In genomic region chr19:23758554-23759321, GRCm38 (mm10) we compare ENCODE assay signal across 8 mouse cellular contexts. TPM values are rescaled to one million over a fixed set of nuclear protein-coding genes. Genes with fewer than 3 reads are reported as not detected.
DNase-seq lines count a peak whose midpoint lies in the region; ATAC-seq and TF ChIP-seq lines count a peak whose summit lies in the region.

Gene Apba1, plus strand, starts transcription at chr19:23758887.

- DNase-seq in CD4-positive, CD25-positive, alpha-beta regulatory T cell, adult 2 months (ENCODE audit: low read depth, low spot score), result peak; percentile 60
- DNase-seq in adrenal gland, postnatal 25 days, result peak; percentile 71
- peak; percentile 74 for DNase-seq in heart, postnatal 4 days
- DNase-seq in layer of hippocampus, adult 9-10 months (ENCODE audit: low spot score), result peak; percentile 42
- peak; percentile 65 for DNase-seq in lung, adult 2 months

- peak within 1 kb of the TSS; percentile 91 for H3K27ac ChIP-seq in forebrain, embryonic 12.5 days
- H3K27ac ChIP-seq in neural tube, embryonic 14.5 days (ENCODE audit: low read depth, low read length), result peak within 1 kb of the TSS; percentile 99
- H3K27ac ChIP-seq in testis, adult 2 months (ENCODE audit: control insufficient read depth, insufficient read depth, low read depth, low read length), result peak within 1 kb of the TSS; percentile 88

- no peaks in the 10 kb centered on the region for H3K9me3 ChIP-seq in forebrain, embryonic 12.5 days
- no peaks in the 10 kb centered on the region for H3K9me3 ChIP-seq in neural tube, embryonic 14.5 days (ENCODE audit: control insufficient read depth, low read length)

- H3K4me2 ChIP-seq in forebrain, embryonic 12.5 days, result peak within 1 kb of the TSS; percentile 75
- H3K4me2 ChIP-seq in neural tube, embryonic 14.5 days (ENCODE audit: low read depth, low read length), result peak within 1 kb of the TSS; percentile 78

- H3K9ac ChIP-seq in forebrain, embryonic 12.5 days, result peak within 1 kb of the TSS; percentile 75
- H3K9ac ChIP-seq in neural tube, embryonic 14.5 days (replicated peaks; ENCODE audit: low read depth, low read length), result peak within 1 kb of the TSS; percentile 90

- WGBS in forebrain, embryonic 12.5 days, result under 1% methylated on average over 94 of the region's 98 CpGs
- WGBS in lung, adult 2 months, result under 1% methylated on average over 96 of the region's 98 CpGs
- under 1% methylated on average over 63 of the region's 98 CpGs for WGBS in neural tube, embryonic 14.5 days

- TF ChIP-seq POLR2A in lung, adult 2 months (IDR thresholded peaks at IDR 0.05; ENCODE audit: borderline replicate concordance, extremely low read depth, low read depth, low read length), result 0 out of 2 replicates have a peak, but pooled peaks have one; percentile 19
- no peak; the same call in 1 of the 2 replicates for TF ChIP-seq POLR2A in testis, adult 2 months (IDR thresholded peaks at IDR 0.05; ENCODE audit: control insufficient read depth, low read depth, low read length)

- H3K4me3 ChIP-seq in forebrain, embryonic 12.5 days (replicated peaks), result peak within 1 kb of the TSS; percentile 72
- peak within 1 kb of the TSS; percentile 83 for H3K4me3 ChIP-seq in lung, adult 2 months (replicated peaks; ENCODE audit: extremely low read depth, low read depth, low read length)
- H3K4me3 ChIP-seq in neural tube, embryonic 14.5 days (ENCODE audit: low read depth, low read length), result peak within 1 kb of the TSS; percentile 56
- peak within 1 kb of the TSS; percentile 94 for H3K4me3 ChIP-seq in testis, adult 2 months (ENCODE audit: control insufficient read depth, low read depth, low read length)

- peaks cover 10% of the 10 kb centered on the region for H3K27me3 ChIP-seq in forebrain, embryonic 12.5 days
- no peaks in the 10 kb centered on the region for H3K27me3 ChIP-seq in neural tube, embryonic 14.5 days (ENCODE audit: control insufficient read depth, insufficient read depth, low read length)
- H3K27me3 ChIP-seq in testis, adult 2 months (ENCODE audit: control insufficient read depth, insufficient read depth, low read length), result no peaks in the 10 kb centered on the region

- H3K36me3 ChIP-seq in forebrain, embryonic 12.5 days (replicated peaks), result no peaks in the 10 kb centered on the region
- no peaks in the 10 kb centered on the region for H3K36me3 ChIP-seq in neural tube, embryonic 14.5 days (ENCODE audit: control insufficient read depth, insufficient read depth, low read length)
- H3K36me3 ChIP-seq in testis, adult 2 months (ENCODE audit: control insufficient read depth, insufficient read depth, low read length), result no peaks in the 10 kb centered on the region

- peak; percentile 82 for ATAC-seq in forebrain, embryonic 12.5 days (ENCODE audit: low FRiP score)
- peak; percentile 89 for ATAC-seq in neural tube, embryonic 14.5 days (ENCODE audit: low read depth)

- peaks cover 16% of the 10 kb centered on the region for H3K4me1 ChIP-seq in forebrain, embryonic 12.5 days
- peaks cover 6% of the 10 kb centered on the region for H3K4me1 ChIP-seq in lung, adult 2 months (ENCODE audit: control insufficient read depth, insufficient read depth, low read length)
- peaks cover 17% of the 10 kb centered on the region for H3K4me1 ChIP-seq in neural tube, embryonic 14.5 days (ENCODE audit: control insufficient read depth, insufficient read depth, low read length)
- peaks cover 18% of the 10 kb centered on the region for H3K4me1 ChIP-seq in testis, adult 2 months (ENCODE audit: control insufficient read depth, insufficient read depth, low read length)

- no peak for TF ChIP-seq CTCF in lung, adult 2 months (IDR thresholded peaks at IDR 0.05; ENCODE audit: insufficient read depth, low read length)
- TF ChIP-seq CTCF in testis, adult 2 months (IDR thresholded peaks at IDR 0.05; ENCODE audit: control insufficient read depth, insufficient read depth, insufficient replicate concordance, low read depth, low read length), result no peak

RNA-seq across cellular contexts. Expression of gene Apba1, which starts in this region (rescaled TPM):
- 3.4 and 3.6 TPM in 2 replicates for total RNA-seq in adrenal gland, postnatal 25 days (2021)
- polyA plus RNA-seq in forebrain, embryonic 12.5 days (2016; fragmentation: Nextera tagmentation; extraction: Ambion mirVana), result 2.5 and 2.8 TPM in 2 replicates
- total RNA-seq in heart, postnatal 4 days (2021), result 1 to 10 TPM; 6.4 TPM
- 4.2 and 4.3 TPM in 2 replicates for polyA plus RNA-seq in lung, adult 2 months (2012; rRNA removed)
- 12.6 and 15.8 TPM in 2 replicates for polyA plus RNA-seq in neural tube, embryonic 14.5 days (2014; fragmentation: Nextera tagmentation; extraction: Ambion mirVana)
- 24.1 and 24.9 TPM in 2 replicates for polyA plus RNA-seq in testis, adult 2 months (2012; rRNA removed)

Comparison
In these comparisons a context has a peak if more than half of its experiments do, and no peak if none do; other contexts are left out.
1. Peak in every context shown above with its lines: DNase-seq, ATAC-seq, H3K4me3 ChIP-seq and H3K27ac ChIP-seq.